Mouse (Mus musculus) CH12.LX (cell line): ENCODE data around the gene Pum1. TPM values are rescaled to one million over a fixed set of nuclear protein-coding genes. Genes with fewer than 3 reads are reported as not detected.

ENCODE experiments used
- DNase-seq: peaks from one replicate; pipeline ENCODE4 v3.0.0-alpha.2; 2013; ENCODE audit errors: extremely low read depth
- H3K27ac ChIP-seq: 2 replicates; pipeline ENCODE4 v1.5.1; 2012; ENCODE audit warnings: low read depth, mild to moderate bottlenecking, control low read depth, moderate library complexity; ENCODE audit not compliant: insufficient read depth
- H3K27me3 ChIP-seq: replicated peaks from 2 replicates; pipeline ENCODE3; 2012; ENCODE audit warnings: inconsistent platforms
- H3K36me3 ChIP-seq, 2 experiments: replicated peaks in 1 of 2; 2 replicates each; pipeline versions ENCODE3 to v1.6.1; 2012; ENCODE audit warnings: inconsistent platforms in 1 of 2, low read length in 1 of 2, mild to moderate bottlenecking in 1 of 2, mixed read lengths in 1 of 2, moderate library complexity in 1 of 2; ENCODE audit not compliant: control insufficient read depth in 1 of 2, insufficient read depth in 1 of 2
- H3K4me1 ChIP-seq, 2 experiments: 2 replicates each; pipeline ENCODE4 v1.6.1; 2012; ENCODE audit warnings: inconsistent platforms in 1 of 2, moderate library complexity in 1 of 2; ENCODE audit not compliant: insufficient read depth in 2 of 2, control insufficient read depth in 1 of 2
- H3K4me2 ChIP-seq: 2 replicates; pipeline ENCODE4 v1.6.1; 2012; ENCODE audit warnings: low read depth, mild to moderate bottlenecking, control low read depth; ENCODE audit not compliant: poor library complexity, insufficient read depth, severe bottlenecking
- H3K4me3 ChIP-seq, 3 experiments: fragments of 150-350 bp in 1 of 3; sonication (generic) in 1 of 3; replicated peaks in 1 of 3; 2 replicates each; pipeline versions ENCODE3 to v1.5.1; 2011 to 2012; ENCODE audit warnings: low read depth in 2 of 3, low read length in 2 of 3, mild to moderate bottlenecking in 2 of 3, moderate library complexity in 2 of 3, control low read depth in 1 of 3, improper control_type of control experiment in 1 of 3, inconsistent platforms in 1 of 3, mixed read lengths in 1 of 3; ENCODE audit not compliant: poor library complexity in 1 of 3
- H3K79me2 ChIP-seq: replicated peaks from 2 replicates; pipeline ENCODE4 v1.6.1; 2012; ENCODE audit warnings: mild to moderate bottlenecking, moderate library complexity; ENCODE audit not compliant: control insufficient read depth, poor library complexity, insufficient read depth, severe bottlenecking; ENCODE audit errors: extremely low read depth
- H3K9ac ChIP-seq: 2 replicates; pipeline ENCODE4 v1.6.1; 2012; ENCODE audit warnings: low read depth, mild to moderate bottlenecking, control low read depth, moderate library complexity; ENCODE audit not compliant: insufficient read depth
- H3K9me3 ChIP-seq: replicated peaks from 2 replicates; pipeline ENCODE3; 2012; ENCODE audit warnings: low read length, inconsistent platforms, mixed read lengths
- BHLHE40 ChIP-seq: IDR thresholded peaks from 2 replicates; pipeline ENCODE4 v1.6.1; 2011; ENCODE audit warnings: mild to moderate bottlenecking, low read depth, low read length, improper control_type of control experiment
- CHD1 ChIP-seq: IDR thresholded peaks from 2 replicates; pipeline ENCODE4 v1.6.1; 2012; ENCODE audit warnings: low read depth, low read length, improper control_type of control experiment, inconsistent platforms
- CTCF ChIP-seq, 2 experiments: IDR thresholded peaks in 1 of 2; conservative IDR thresholded peaks in 1 of 2; 2 replicates each; pipeline ENCODE4 v1.5.1; 2011 to 2012; ENCODE audit warnings: low read depth in 2 of 2, low read length in 2 of 2, improper control_type of control experiment in 1 of 2, inconsistent platforms in 1 of 2, mild to moderate bottlenecking in 1 of 2, moderate library complexity in 1 of 2
- E2F4 ChIP-seq: IDR thresholded peaks from 2 replicates; pipeline ENCODE4 v1.6.1; 2011; ENCODE audit warnings: low read depth, low read length, improper control_type of control experiment; ENCODE audit not compliant: insufficient replicate concordance
- GABPA ChIP-seq: IDR thresholded peaks from 2 replicates; pipeline ENCODE4 v1.6.1; 2012; ENCODE audit warnings: low read depth, low read length, improper control_type of control experiment, inconsistent platforms; ENCODE audit not compliant: insufficient replicate concordance
- HCFC1 ChIP-seq: IDR thresholded peaks from 2 replicates; pipeline ENCODE4 v1.6.1; 2012; ENCODE audit warnings: low read depth, mild to moderate bottlenecking, inconsistent platforms, low read length, improper control_type of control experiment
- IRF4 ChIP-seq: IDR thresholded peaks from 2 replicates; pipeline ENCODE4 v1.6.1; 2014; ENCODE audit warnings: low read depth, mild to moderate bottlenecking, inconsistent platforms, low read length, improper control_type of control experiment
- JUN ChIP-seq: IDR thresholded peaks from 2 replicates; pipeline ENCODE4 v1.6.1; 2011; ENCODE audit warnings: low read depth, mild to moderate bottlenecking, low read length, improper control_type of control experiment, moderate library complexity; ENCODE audit not compliant: insufficient read depth
- MAX ChIP-seq: IDR thresholded peaks from 2 replicates; pipeline ENCODE4 v1.6.1; 2011; ENCODE audit warnings: low read length, improper control_type of control experiment
- MAZ ChIP-seq: IDR thresholded peaks from 2 replicates; pipeline ENCODE4 v1.6.1; 2012; ENCODE audit warnings: low read depth, mild to moderate bottlenecking, inconsistent platforms, low read length, improper control_type of control experiment, moderate library complexity
- MXI1 ChIP-seq: IDR thresholded peaks from 2 replicates; pipeline ENCODE4 v1.6.1; 2011; ENCODE audit warnings: mild to moderate bottlenecking, low read depth, low read length, improper control_type of control experiment
- RCOR1 ChIP-seq: conservative IDR thresholded peaks from 2 replicates; pipeline ENCODE4 v1.6.1; 2012; ENCODE audit warnings: low read depth, mild to moderate bottlenecking, inconsistent platforms, low read length, improper control_type of control experiment
- UBTF ChIP-seq: IDR thresholded peaks from 2 replicates; pipeline ENCODE4 v1.6.1; 2012; ENCODE audit warnings: low read depth, mild to moderate bottlenecking, inconsistent platforms, low read length, improper control_type of control experiment, moderate library complexity
- USF1 ChIP-seq: IDR thresholded peaks from 2 replicates; pipeline ENCODE4 v1.6.1; 2014; ENCODE audit warnings: low read depth, mild to moderate bottlenecking, inconsistent platforms, low read length, improper control_type of control experiment
- USF2 ChIP-seq: conservative IDR thresholded peaks from 2 replicates; pipeline ENCODE4 v1.6.1; 2011; ENCODE audit warnings: low read depth, low read length, improper control_type of control experiment
- ZC3H11A ChIP-seq: IDR thresholded peaks from 2 replicates; pipeline ENCODE4 v1.6.1; 2012; ENCODE audit warnings: low read depth, mild to moderate bottlenecking, inconsistent platforms, low read length, improper control_type of control experiment
- ZNF384 ChIP-seq: IDR thresholded peaks from 2 replicates; pipeline ENCODE4 v1.6.1; 2012; ENCODE audit warnings: low read depth, low read length, improper control_type of control experiment, inconsistent platforms
- dilution Hi-C: fragments of 300-500 bp; cut with MboI; formaldehyde crosslinking; loops from 2 replicates; pipeline ENCODE4 v1.14.3; 2020; ENCODE audit warnings: low sequenced_read_pairs; ENCODE audit not compliant: extremely low pct_unique_long_range_greater_than_20kb, extremely low pct_ligation_motif_present
- in situ Hi-C: fragments of 300-500 bp; cut with MboI; formaldehyde crosslinking; loops from 3 replicates; pipeline ENCODE4 v1.14.3; 2019; ENCODE audit warnings: low sequenced_read_pairs, low pct_ligation_motif_present, low pct_unique_long_range_greater_than_20kb, mixed read lengths
- polyA plus RNA-seq: library from polyadenylated mRNA; unstranded; fragments of >175 nt; gene quantifications from 2 replicates; pipeline ENCODE4 v1.2.1, GENCODE M21; 2012; ENCODE audit warnings: low read depth; ENCODE audit not compliant: insufficient read length
- total RNA-seq, 2 experiments: library from RNA; depleted of rRNA; stranded (reverse); fragments of 300-350 nt in 1 of 2; fragments of >200 nt in 1 of 2; gene quantifications; 2 replicates each; pipeline ENCODE4 v1.2.3; 2012 to 2014

Gene Pum1
- total and polyA plus RNA-seq, 3 experiments = 17.1 to 41.0 (median 38.0) TPM

DNA sequence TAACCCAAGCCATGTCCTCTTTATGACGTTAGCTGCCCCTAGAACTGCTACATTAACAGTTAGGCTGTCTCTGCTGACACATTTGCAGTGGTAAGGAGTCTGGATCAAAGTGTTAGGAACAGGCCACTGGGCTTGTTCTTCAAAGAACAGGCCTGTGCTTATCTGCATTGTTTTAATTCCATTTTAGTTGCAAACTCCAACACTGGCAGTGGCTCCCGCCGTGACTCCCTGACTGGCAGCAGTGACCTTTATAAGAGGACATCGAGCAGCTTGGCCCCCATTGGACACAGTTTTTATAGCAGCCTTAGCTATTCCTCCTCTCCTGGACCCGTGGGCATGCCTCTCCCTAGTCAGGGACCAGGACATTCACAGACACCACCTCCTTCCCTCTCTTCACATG lies 90.6 kb downstream of the Pum1 start:
- H3K4me2 ChIP-seq = no peak overlapping the region
- no peak overlapping the region for H3K27ac ChIP-seq
- H3K4me3 ChIP-seq = no peak overlapping the region
- in situ Hi-C loops = no loop called here
- peaks cover 30% of the 10 kb centered on the region for H3K79me2 ChIP-seq
- no peak overlapping the region for H3K9ac ChIP-seq
- TF ChIP-seq UBTF (no peak), GABPA (no peak), MXI1 (no peak), CTCF (conservative IDR thresholded peaks at IDR 0.05 in 1 of 2, IDR thresholded peaks at IDR 0.05 in 1 of 2; ENCODE audit: low read depth in 2 of 2, low read length in 2 of 2) (no peak), MAZ (no peak), IRF4 (no peak), RCOR1 (no peak)
- peaks cover 8 to 13% of the 10 kb centered on the region in 2 experiments for H3K4me1 ChIP-seq
- peaks cover 68 to 92% of the 10 kb centered on the region in 2 experiments for H3K36me3 ChIP-seq
- no peaks in the 10 kb centered on the region for H3K27me3 ChIP-seq
- no peaks in the 10 kb centered on the region for H3K9me3 ChIP-seq
- DNase-seq = no peak
- dilution Hi-C loops = no loop called here

DNA sequence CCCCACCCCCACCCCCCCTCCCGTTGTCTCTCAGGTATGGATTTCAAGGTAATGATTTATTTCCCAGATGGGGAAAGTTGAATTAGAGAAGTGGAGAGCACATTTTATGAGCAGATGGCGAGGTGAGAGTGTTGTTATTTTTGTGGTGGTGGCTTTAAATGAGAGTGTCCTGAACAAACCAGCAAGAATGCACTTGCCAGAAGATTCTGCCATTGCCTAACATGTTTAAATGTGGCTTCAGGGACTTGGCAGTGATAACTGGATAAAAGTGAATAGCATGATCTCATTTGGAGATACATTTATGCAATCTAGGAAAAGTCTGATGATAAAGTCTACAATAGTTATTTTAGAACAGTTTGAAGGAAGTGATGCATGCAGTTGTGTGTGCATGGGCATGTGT lies 91.7 kb downstream of the Pum1 start:
- in situ Hi-C loops = no loop called here
- no peak overlapping the region for H3K27ac ChIP-seq
- no peaks in the 10 kb centered on the region for H3K27me3 ChIP-seq
- dilution Hi-C loops = no loop called here
- H3K79me2 ChIP-seq = peaks cover 28% of the 10 kb centered on the region
- DNase-seq = no peak
- H3K9ac ChIP-seq = no peak overlapping the region; the same call in 1 of the 2 replicates
- H3K4me1 ChIP-seq = peaks cover 2 to 5% of the 10 kb centered on the region in 2 experiments; a peak in 3 of 4 replicates
- no peak overlapping the region for H3K4me2 ChIP-seq
- peaks cover 70 to 95% of the 10 kb centered on the region in 2 experiments for H3K36me3 ChIP-seq
- TF ChIP-seq ZNF384 (no peak), MAX (no peak), BHLHE40 (no peak), JUN (no peak), ZC3H11A (no peak), HCFC1 (no peak), E2F4 (no peak), USF1 (no peak), CHD1 (no peak), USF2 (no peak)
- H3K4me3 ChIP-seq = no peak overlapping the region
- H3K9me3 ChIP-seq = no peaks in the 10 kb centered on the region
